Mouse (Mus musculus) forebrain, embryonic 16.5 days (tissue): ENCODE data around the gene Rrad. TPM values are rescaled to one million over a fixed set of nuclear protein-coding genes. Genes with fewer than 3 reads are reported as not detected.

Source experiments
- ATAC-seq: fragments of 200-750 bp; cut with Nextera tagmentation; 2 replicates; pipeline ENCODE4 v1.8.0; 2017; ENCODE audit warnings: mild to moderate bottlenecking, moderate library complexity
- H3K27ac ChIP-seq: fragments of 300-500 bp; sonication (generic); 2 replicates; pipeline ENCODE4 v1.5.1; 2014; ENCODE audit warnings: low read length, control low read depth
- H3K27me3 ChIP-seq: fragments of 300-500 bp; sonication (generic); replicated peaks from 2 replicates; pipeline ENCODE4 v1.6.1; 2014; ENCODE audit warnings: low read length; ENCODE audit not compliant: control insufficient read depth, insufficient read depth
- H3K36me3 ChIP-seq: fragments of 300-500 bp; sonication (generic); 2 replicates; pipeline ENCODE4 v1.6.1; 2014; ENCODE audit not compliant: control insufficient read depth, insufficient read depth
- H3K4me1 ChIP-seq: fragments of 300-500 bp; sonication (generic); replicated peaks from 2 replicates; pipeline ENCODE4 v1.6.1; 2014; ENCODE audit warnings: low read length; ENCODE audit not compliant: control insufficient read depth, insufficient read depth
- H3K4me2 ChIP-seq: fragments of 300-500 bp; sonication (generic); 2 replicates; pipeline ENCODE4 v1.6.1; 2014; ENCODE audit warnings: mild to moderate bottlenecking, low read length, control low read depth
- H3K4me3 ChIP-seq: fragments of 300-500 bp; sonication (generic); replicated peaks from 2 replicates; pipeline ENCODE4 v1.5.1; 2014; ENCODE audit warnings: mild to moderate bottlenecking, low read length, control low read depth
- H3K9ac ChIP-seq: fragments of 300-500 bp; sonication (generic); replicated peaks from 2 replicates; pipeline ENCODE4 v1.6.1; 2014; ENCODE audit warnings: low read depth, low read length, control low read depth
- H3K9me3 ChIP-seq: fragments of 300-500 bp; sonication (generic); 2 replicates; pipeline ENCODE4 v1.6.1; 2016; ENCODE audit warnings: low read length; ENCODE audit not compliant: control insufficient read depth
- WGBS: fragments of 180-500 bp; shearing (Covaris S2); extraction: QIAGEN DNeasy Blood & Tissue Kit; methylation state at CpG from one replicate; pipeline ENCODE4 v1.1.7; 2014; 5-methylcytosine and 5-hydroxymethylcytosine counted together
- polyA plus RNA-seq: library from polyadenylated mRNA; unstranded; fragments of >200 nt; fragmentation: Nextera tagmentation; extraction: Ambion mirVana; gene quantifications from 2 replicates; pipeline ENCODE4 v1.2.1, GENCODE M21; 2015

The Rrad gene
- polyA plus RNA-seq, 1 experiment from 2014 or later: 2.4 TPM

- WGBS: 87% methylated on average over 3 of the region's 3 CpGs
- H3K4me2 ChIP-seq: no peak overlapping the region
- no peak for ATAC-seq
Observed at GRCm38 (mm10) chr8:104635004-104635710, 4.0 kb upstream of the Rrad start.

GRCm38 (mm10) chr8:104633156-104633744 lies 2.1 kb upstream of the Rrad start:
- 67% methylated on average over 9 of the region's 9 CpGs for WGBS
- Histone ChIP-seq H3K4me1 (peaks cover 10% of the 10 kb centered on the region), H3K4me3 (no peak overlapping the region), H3K4me2 (no peak overlapping the region), H3K27me3 (peaks cover 2% of the 10 kb centered on the region; the same call in 1 of the 2 replicates), H3K27ac (no peak overlapping the region), H3K36me3 (peaks cover 3% of the 10 kb centered on the region; the same call in 1 of the 2 replicates), H3K9ac (no peak overlapping the region), H3K9me3 (no peaks in the 10 kb centered on the region)
- no peak for ATAC-seq

More at GRCm38 (mm10) chr8:104635004-104635710, 4.0 kb upstream of the Rrad start:
- Histone ChIP-seq H3K9me3 (no peaks in the 10 kb centered on the region), H3K9ac (no peak overlapping the region), H3K36me3 (peaks cover 11% of the 10 kb centered on the region; the same call in 1 of the 2 replicates), H3K4me3 (no peak overlapping the region), H3K27ac (no peak overlapping the region), H3K4me1 (peaks cover 11% of the 10 kb centered on the region), H3K27me3 (peaks cover 2% of the 10 kb centered on the region; the same call in 1 of the 2 replicates)

DNA sequence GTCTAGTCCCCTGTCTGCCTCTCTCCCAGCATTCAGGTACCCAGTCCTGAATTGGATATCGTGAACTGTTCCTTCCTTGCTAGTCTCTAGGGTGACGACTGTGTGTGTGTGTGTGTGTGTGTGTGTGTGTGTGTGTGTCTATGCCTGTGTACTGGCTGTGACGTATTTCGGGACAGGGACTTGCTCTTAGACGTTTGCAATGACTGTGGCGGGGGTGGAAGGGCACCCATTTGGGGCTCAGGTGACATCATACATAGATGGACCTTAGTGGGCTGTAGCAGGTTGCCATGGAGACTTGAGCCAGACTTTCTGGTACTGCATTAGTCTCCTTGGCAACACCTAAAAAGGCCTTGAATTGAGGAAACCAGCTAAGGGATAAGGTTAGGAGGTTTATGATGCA lies 1.4 kb upstream of the Rrad start:
- peaks cover 3% of the 10 kb centered on the region; the same call in 1 of the 2 replicates for H3K36me3 ChIP-seq
- no peaks in the 10 kb centered on the region for H3K9me3 ChIP-seq
- no peak overlapping the region for H3K9ac ChIP-seq
- no peak overlapping the region for H3K4me3 ChIP-seq
- 54% methylated on average over 6 of the region's 6 CpGs for WGBS
- peak; percentile 53; the same call in 1 of the 2 replicates for ATAC-seq
- H3K27me3 ChIP-seq: peaks cover 2% of the 10 kb centered on the region; the same call in 1 of the 2 replicates
- H3K27ac ChIP-seq: no peak overlapping the region
- peaks cover 10% of the 10 kb centered on the region for H3K4me1 ChIP-seq
- H3K4me2 ChIP-seq: no peak overlapping the region

DNA sequence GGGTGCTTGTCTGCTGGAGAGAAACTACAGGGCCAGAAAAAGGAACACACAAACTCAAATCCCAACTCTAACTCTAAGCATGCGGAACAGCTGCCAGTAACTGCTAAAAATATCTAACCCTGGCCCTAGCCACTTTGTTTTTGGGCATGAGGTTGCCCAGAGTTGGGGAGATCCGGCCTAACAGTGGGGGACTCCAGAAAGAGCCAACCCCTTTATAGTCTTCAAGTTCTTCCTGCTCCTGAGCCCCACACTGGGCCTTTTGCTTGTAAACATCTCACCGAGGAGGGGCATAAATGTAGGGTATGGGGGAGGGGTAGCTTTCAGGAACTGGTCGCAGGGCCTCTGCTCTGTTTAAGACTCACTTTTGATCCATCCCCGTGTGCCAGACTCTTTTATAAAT lies 848 bp upstream of the Rrad start:
- Histone ChIP-seq H3K4me1 (peaks cover 10% of the 10 kb centered on the region), H3K27ac (no peak overlapping the region), H3K36me3 (peaks cover 3% of the 10 kb centered on the region; the same call in 1 of the 2 replicates), H3K9me3 (no peaks in the 10 kb centered on the region), H3K9ac (no peak overlapping the region), H3K4me3 (no peak overlapping the region), H3K4me2 (no peak overlapping the region; the same call in 1 of the 2 replicates), H3K27me3 (peaks cover 2% of the 10 kb centered on the region; the same call in 1 of the 2 replicates)
- 38% methylated on average over 5 of the region's 5 CpGs for WGBS
- no peak for ATAC-seq

DNA sequence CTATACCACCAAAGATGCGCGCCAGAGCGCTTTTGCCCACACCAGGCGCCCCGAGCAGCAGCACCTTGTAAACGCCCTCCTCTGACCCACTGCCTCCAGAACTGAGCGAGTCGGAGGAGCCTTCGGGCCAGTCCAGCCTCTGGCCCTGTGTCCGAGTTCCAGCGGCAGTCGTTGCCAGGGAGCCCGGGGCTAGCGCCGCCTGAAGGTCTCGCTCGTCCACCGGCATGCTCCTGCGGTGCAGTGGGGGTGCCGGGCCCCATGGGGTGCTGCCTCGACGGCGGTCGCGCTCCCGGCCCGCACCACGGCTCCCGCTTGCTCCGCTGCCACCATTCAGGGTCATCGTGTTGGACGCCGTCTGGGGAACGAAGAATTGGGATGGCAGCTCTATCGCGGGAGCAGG lies 553 bp downstream of the Rrad start:
- Histone ChIP-seq H3K27me3 (peaks cover 2% of the 10 kb centered on the region; the same call in 1 of the 2 replicates), H3K9ac (peak overlapping the region; percentile 28), H3K4me3 (peak overlapping the region; percentile 35), H3K36me3 (peaks cover 3% of the 10 kb centered on the region; the same call in 1 of the 2 replicates), H3K4me1 (peaks cover 10% of the 10 kb centered on the region), H3K9me3 (no peaks in the 10 kb centered on the region), H3K4me2 (peak overlapping the region; percentile 55), H3K27ac (no peak overlapping the region)
- peak; percentile 34 for ATAC-seq
- 1% methylated on average over 36 of the region's 36 CpGs for WGBS

DNA sequence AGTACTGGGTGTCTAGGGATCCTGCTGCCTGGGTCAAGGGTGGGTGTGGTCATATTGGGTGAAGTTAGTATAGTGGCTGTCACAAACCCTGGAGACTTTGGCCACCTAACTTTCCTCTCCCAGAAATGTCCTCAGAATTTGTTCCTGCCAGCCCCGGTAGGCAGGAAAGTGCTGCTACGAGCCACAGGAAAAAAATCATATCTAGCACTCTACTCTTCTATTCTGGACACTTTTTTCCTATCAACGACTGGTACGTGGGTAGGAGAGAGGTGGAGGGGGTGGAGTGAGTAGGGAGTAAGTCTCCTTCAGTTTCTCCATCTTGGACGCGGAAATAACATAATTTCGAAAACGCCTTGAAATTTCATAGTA lies 1.0 kb downstream of the Rrad start:
- H3K4me2 ChIP-seq: no peak overlapping the region; the same call in 1 of the 2 replicates
- H3K27me3 ChIP-seq: peaks cover 2% of the 10 kb centered on the region; the same call in 1 of the 2 replicates
- H3K9ac ChIP-seq: no peak overlapping the region
- H3K36me3 ChIP-seq: no peaks in the 10 kb centered on the region
- whole genome bisulfite sequencing: 43% methylated on average over 8 of the region's 8 CpGs
- H3K9me3 ChIP-seq: no peaks in the 10 kb centered on the region
- peak overlapping the region; percentile 35; the same call in 1 of the 2 replicates for H3K4me3 ChIP-seq
- H3K4me1 ChIP-seq: peaks cover 10% of the 10 kb centered on the region
- no peak for ATAC-seq
- no peak overlapping the region for H3K27ac ChIP-seq

- H3K27me3 ChIP-seq: peaks cover 2% of the 10 kb centered on the region; the same call in 1 of the 2 replicates
- H3K9me3 ChIP-seq: no peaks in the 10 kb centered on the region
- ATAC-seq: no peak
- 82% methylated on average over 22 of the region's 22 CpGs for WGBS
- H3K4me1 ChIP-seq: peaks cover 10% of the 10 kb centered on the region
- no peak overlapping the region for H3K27ac ChIP-seq
- no peak overlapping the region for H3K4me3 ChIP-seq
- no peaks in the 10 kb centered on the region for H3K36me3 ChIP-seq
- H3K4me2 ChIP-seq: no peak overlapping the region
- H3K9ac ChIP-seq: no peak overlapping the region
Observed at GRCm38 (mm10) chr8:104629306-104630110, 1.6 kb downstream of the Rrad start.

GRCm38 (mm10) chr8:104628402-104628801 lies 2.7 kb downstream of the Rrad start:
- H3K4me2 ChIP-seq: no peak overlapping the region
- H3K27me3 ChIP-seq: peaks cover 2% of the 10 kb centered on the region; the same call in 1 of the 2 replicates
- no peaks in the 10 kb centered on the region for H3K36me3 ChIP-seq
- 97% methylated on average over 21 of the region's 21 CpGs for WGBS
- no peak overlapping the region for H3K4me3 ChIP-seq
- no peak for ATAC-seq
- no peaks in the 10 kb centered on the region for H3K9me3 ChIP-seq
- H3K27ac ChIP-seq: no peak overlapping the region
- no peak overlapping the region for H3K9ac ChIP-seq
- peaks cover 10% of the 10 kb centered on the region for H3K4me1 ChIP-seq
